Mouse (Mus musculus): ENCODE results near the gene Mical2. TPM values are rescaled to one million over a fixed set of nuclear protein-coding genes. Genes with fewer than 3 reads are reported as not detected.

The Mical2 gene
- 3.3 TPM for polyA plus RNA-seq (2017; shearing (Covaris generic))

GRCm38 (mm10) chr7:112225615-112226262 is at the start of gene Mical2:
TSS of gene Mical2 (plus strand) at chr7:112225856.

GRCm38 (mm10) chr7:112427357-112428157 is 201.9 kb downstream of the Mical2 start, which contains the start of gene Parva:
TSS of gene Parva (plus strand) at chr7:112427505.

Other genes starting within 250 kb of the Mical2 start
- 45.1 TPM for gene Usp47, start 202.4 kb upstream of the Mical2 start, polyA plus RNA-seq (2017; shearing (Covaris generic))
- 1.3 TPM for gene Dkk3, start 66.8 kb upstream of the Mical2 start, polyA plus RNA-seq (2017; shearing (Covaris generic))
- gene Parva, start 201.6 kb downstream of the Mical2 start, polyA plus RNA-seq (2017; shearing (Covaris generic)) = not detected